Mouse (Mus musculus): ENCODE measurements around the gene Unc93a. TPM values are rescaled to one million over a fixed set of nuclear protein-coding genes. Genes with fewer than 3 reads are reported as not detected.
"Not testable (repeated sequence)": the region's sequence is repeated elsewhere in the genome, so short reads cannot be mapped to it uniquely, and the experiment has no call there.

Gene Unc93a
- polyA plus RNA-seq, 1 experiment from 2014 or later = not detected

- WGBS = 90% methylated on average over 4 of the region's 5 CpGs
- not testable (repeated sequence) for H3K4me3 ChIP-seq (replicated peaks; ENCODE audit: low read depth, low read length); H3K27ac ChIP-seq (replicated peaks; ENCODE audit: low read depth, low read length); ATAC-seq (ENCODE audit: low FRiP score, low TSS enrichment); H3K27me3 ChIP-seq (ENCODE audit: control insufficient read depth, insufficient read depth, low read length); H3K4me2 ChIP-seq (ENCODE audit: low read length); H3K9ac ChIP-seq (replicated peaks; ENCODE audit: low read length); H3K36me3 ChIP-seq (ENCODE audit: control insufficient read depth, insufficient read depth, low read length); H3K4me1 ChIP-seq (ENCODE audit: control insufficient read depth, insufficient read depth, low read length); H3K9me3 ChIP-seq (ENCODE audit: control insufficient read depth, low read length); DNase-seq
Measured at GRCm38 (mm10) chr17:13106563-13106962, 25.0 kb downstream of the Unc93a start.

- H3K4me1 ChIP-seq (ENCODE audit: control insufficient read depth, insufficient read depth, low read length); H3K27ac ChIP-seq (replicated peaks; ENCODE audit: low read depth, low read length); H3K4me3 ChIP-seq (replicated peaks; ENCODE audit: low read depth, low read length); H3K27me3 ChIP-seq (ENCODE audit: control insufficient read depth, insufficient read depth, low read length); H3K36me3 ChIP-seq (ENCODE audit: control insufficient read depth, insufficient read depth, low read length); H3K9ac ChIP-seq (replicated peaks; ENCODE audit: low read length); ATAC-seq (ENCODE audit: low FRiP score, low TSS enrichment); DNase-seq; H3K9me3 ChIP-seq (ENCODE audit: control insufficient read depth, low read length); H3K4me2 ChIP-seq (ENCODE audit: low read length): not testable (repeated sequence)
- WGBS = 92% methylated on average over 3 of the region's 4 CpGs
Measured at GRCm38 (mm10) chr17:13092960-13093359, 38.6 kb downstream of the Unc93a start.

- H3K36me3 ChIP-seq (ENCODE audit: control insufficient read depth, insufficient read depth, low read length); H3K27me3 ChIP-seq (ENCODE audit: control insufficient read depth, insufficient read depth, low read length); H3K4me3 ChIP-seq (replicated peaks; ENCODE audit: low read depth, low read length); H3K27ac ChIP-seq (replicated peaks; ENCODE audit: low read depth, low read length); H3K4me2 ChIP-seq (ENCODE audit: low read length); H3K9ac ChIP-seq (replicated peaks; ENCODE audit: low read length); H3K4me1 ChIP-seq (ENCODE audit: control insufficient read depth, insufficient read depth, low read length); DNase-seq; H3K9me3 ChIP-seq (ENCODE audit: control insufficient read depth, low read length): not testable (repeated sequence)
- ATAC-seq (ENCODE audit: low FRiP score, low TSS enrichment) = peak; percentile 44
- 58% methylated on average over 5 of the region's 8 CpGs for WGBS
Measured at GRCm38 (mm10) chr17:13092100-13092764, 39.4 kb downstream of the Unc93a start.

- ATAC-seq (ENCODE audit: low FRiP score, low TSS enrichment) = 0 out of 2 replicates have a peak, but pooled peaks have one; percentile 43
- H3K9ac ChIP-seq (replicated peaks; ENCODE audit: low read length) = not testable (repeated sequence)
Measured at GRCm38 (mm10) chr17:13091510-13091909, 40.1 kb downstream of the Unc93a start.

GRCm38 (mm10) chr17:13069227-13069626 lies 62.4 kb downstream of the Unc93a start:
- H3K27me3 ChIP-seq (ENCODE audit: control insufficient read depth, insufficient read depth, low read length); ATAC-seq (ENCODE audit: low FRiP score, low TSS enrichment); H3K9ac ChIP-seq (replicated peaks; ENCODE audit: low read length); DNase-seq; H3K9me3 ChIP-seq (ENCODE audit: control insufficient read depth, low read length); H3K36me3 ChIP-seq (ENCODE audit: control insufficient read depth, insufficient read depth, low read length); H3K4me2 ChIP-seq (ENCODE audit: low read length); H3K27ac ChIP-seq (replicated peaks; ENCODE audit: low read depth, low read length); H3K4me3 ChIP-seq (replicated peaks; ENCODE audit: low read depth, low read length); H3K4me1 ChIP-seq (ENCODE audit: control insufficient read depth, insufficient read depth, low read length): not testable (repeated sequence)
- WGBS = 74% methylated on average over 3 of the region's 5 CpGs

More at GRCm38 (mm10) chr17:13091510-13091909, 40.1 kb downstream of the Unc93a start:
- no CpG with 5 or more reads among the region's 1 CpGs for WGBS
- DNase-seq; H3K4me1 ChIP-seq (ENCODE audit: control insufficient read depth, insufficient read depth, low read length); H3K36me3 ChIP-seq (ENCODE audit: control insufficient read depth, insufficient read depth, low read length); H3K4me2 ChIP-seq (ENCODE audit: low read length); H3K27ac ChIP-seq (replicated peaks; ENCODE audit: low read depth, low read length); H3K4me3 ChIP-seq (replicated peaks; ENCODE audit: low read depth, low read length); H3K9me3 ChIP-seq (ENCODE audit: control insufficient read depth, low read length); H3K27me3 ChIP-seq (ENCODE audit: control insufficient read depth, insufficient read depth, low read length): not testable (repeated sequence)

GRCm38 (mm10) chr17:13067864-13068385 lies 63.7 kb downstream of the Unc93a start:
- H3K9me3 ChIP-seq (ENCODE audit: control insufficient read depth, low read length); H3K36me3 ChIP-seq (ENCODE audit: control insufficient read depth, insufficient read depth, low read length): not testable (repeated sequence)
- WGBS = 86% methylated on average over 1 of the region's 4 CpGs

GRCm38 (mm10) chr17:13062882-13063281 lies 68.7 kb downstream of the Unc93a start:
- not testable (repeated sequence) for H3K9me3 ChIP-seq (ENCODE audit: control insufficient read depth, low read length); H3K27me3 ChIP-seq (ENCODE audit: control insufficient read depth, insufficient read depth, low read length); H3K36me3 ChIP-seq (ENCODE audit: control insufficient read depth, insufficient read depth, low read length); ATAC-seq (ENCODE audit: low FRiP score, low TSS enrichment); H3K4me1 ChIP-seq (ENCODE audit: control insufficient read depth, insufficient read depth, low read length); H3K4me3 ChIP-seq (replicated peaks; ENCODE audit: low read depth, low read length); DNase-seq; H3K9ac ChIP-seq (replicated peaks; ENCODE audit: low read length); H3K27ac ChIP-seq (replicated peaks; ENCODE audit: low read depth, low read length); H3K4me2 ChIP-seq (ENCODE audit: low read length)
- 87% methylated on average over 4 of the region's 7 CpGs for WGBS

More at GRCm38 (mm10) chr17:13067864-13068385, 63.7 kb downstream of the Unc93a start:
- DNase-seq; H3K27me3 ChIP-seq (ENCODE audit: control insufficient read depth, insufficient read depth, low read length); H3K4me2 ChIP-seq (ENCODE audit: low read length); H3K27ac ChIP-seq (replicated peaks; ENCODE audit: low read depth, low read length); H3K4me1 ChIP-seq (ENCODE audit: control insufficient read depth, insufficient read depth, low read length); H3K4me3 ChIP-seq (replicated peaks; ENCODE audit: low read depth, low read length); H3K9ac ChIP-seq (replicated peaks; ENCODE audit: low read length); ATAC-seq (ENCODE audit: low FRiP score, low TSS enrichment): not testable (repeated sequence)

GRCm38 (mm10) chr17:13060804-13061203 lies 70.8 kb downstream of the Unc93a start, which contains the start of gene Tcp10b:
Gene Tcp10b, plus strand, starts transcription at chr17:13061104.
- WGBS = 95% methylated on average over 4 of the region's 4 CpGs
- not testable (repeated sequence) for H3K27ac ChIP-seq (replicated peaks; ENCODE audit: low read depth, low read length); H3K4me3 ChIP-seq (replicated peaks; ENCODE audit: low read depth, low read length); H3K9me3 ChIP-seq (ENCODE audit: control insufficient read depth, low read length); ATAC-seq (ENCODE audit: low FRiP score, low TSS enrichment); H3K36me3 ChIP-seq (ENCODE audit: control insufficient read depth, insufficient read depth, low read length); H3K4me1 ChIP-seq (ENCODE audit: control insufficient read depth, insufficient read depth, low read length); H3K4me2 ChIP-seq (ENCODE audit: low read length); DNase-seq; H3K27me3 ChIP-seq (ENCODE audit: control insufficient read depth, insufficient read depth, low read length); H3K9ac ChIP-seq (replicated peaks; ENCODE audit: low read length)

Measured in midbrain, embryonic 14.5 days (tissue).